ENCODE assay signal across 13 mouse cellular contexts in the genomic region with DNA sequence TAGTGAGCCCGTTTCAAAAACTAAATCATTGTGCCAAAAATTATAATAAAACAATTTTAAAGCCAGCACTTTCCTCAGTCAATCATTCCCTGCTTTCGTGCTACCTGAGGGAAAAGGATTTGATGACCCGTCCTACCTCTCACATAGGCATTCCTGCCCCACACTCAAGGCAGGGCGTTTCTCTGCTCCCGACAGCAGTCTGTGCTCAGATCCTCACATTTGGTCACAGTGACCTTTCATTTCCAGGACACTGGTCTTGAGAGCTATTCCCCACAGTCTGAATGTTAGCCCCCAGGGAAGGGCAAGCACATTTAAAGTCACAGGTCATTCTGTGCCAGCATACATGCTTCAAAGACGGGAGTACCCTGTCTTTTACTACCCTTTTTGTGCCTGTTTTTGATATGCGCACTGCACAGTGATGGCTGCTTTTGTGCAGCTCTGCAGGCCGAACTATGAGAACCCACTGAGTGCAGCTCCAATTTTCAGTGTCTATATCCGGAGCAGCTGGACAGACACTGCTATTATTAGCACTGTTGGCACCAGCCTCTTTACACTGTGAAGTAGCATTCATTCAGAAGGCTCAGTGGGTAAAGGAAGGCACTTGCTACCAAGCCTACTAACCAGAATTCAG. TPM values are rescaled to one million over a fixed set of nuclear protein-coding genes. Genes with fewer than 3 reads are reported as not detected.
DNase-seq lines count a peak whose midpoint lies in the region; ATAC-seq and TF ChIP-seq lines count a peak whose summit lies in the region.
"Had no signal": no experiment of that assay in that cellular context is flagged by ENCODE, and none has a peak within 500 bp of the region (broad histone marks: within the 10 kb centered on the region; RNA-seq: fewer than 3 reads in every experiment).

No protein-coding gene starts in this region.

- ATAC-seq in forebrain, embryonic 16.5 days = peak; percentile 57
- no peak for ATAC-seq in forebrain, embryonic 12.5 days (ENCODE audit: low FRiP score)
- ATAC-seq in lung, embryonic 14.5 days (ENCODE audit: insufficient read depth) = 0 out of 2 replicates have a peak, but pooled peaks have one; percentile 28
- no peak for ATAC-seq in intestine, postnatal 0 days
- ATAC-seq: activated CD4-positive, CD25-positive, alpha-beta regulatory T cell, adult 4 months had no signal

- H3K79me2 ChIP-seq in heart, adult 2 months (replicated peaks; ENCODE audit: control insufficient read depth, insufficient read depth, low read length) = no peaks in the 10 kb centered on the region

- no peak for DNase-seq in lung, embryonic 14.5 days
- DNase-seq in lung, postnatal 14 days = no peak
- DNase-seq in heart, adult 2 months = peak; percentile 25 to 49
- DNase-seq in left cerebral cortex, postnatal 14 days (ENCODE audit: low spot score in 2 of 2) = peak; percentile 33 to 55
- DNase-seq in thymus, postnatal 25 days = no peak
- DNase-seq: cerebellum, adult 18-20 months; kidney, postnatal 14 days; spleen, adult 18-20 months had no signal

- intact Hi-C loops in heart, adult 2 months (cut with DNase I) = no loop called here
- intact Hi-C loops in left cerebral cortex, postnatal 14 days (cut with DNase I) = no loop called here

- TF ChIP-seq EP300 in heart, adult 2 months (IDR thresholded peaks at IDR 0.05; ENCODE audit: insufficient read depth, low read depth, low read length) = no peak

- TF ChIP-seq POLR2A in heart, adult 2 months (IDR thresholded peaks at IDR 0.05; ENCODE audit: insufficient read depth, low read depth, low read length) = peak; percentile 61

- no peak overlapping the region for H3K4me2 ChIP-seq in forebrain, embryonic 16.5 days (ENCODE audit: low read length)
- H3K4me2 ChIP-seq in forebrain, embryonic 12.5 days = no peak overlapping the region
- no peak overlapping the region for H3K4me2 ChIP-seq in lung, embryonic 14.5 days
- H3K4me2 ChIP-seq in intestine, postnatal 0 days (replicated peaks; ENCODE audit: low read depth) = no peak overlapping the region
- H3K4me2 ChIP-seq: hindbrain, embryonic 12.5 days had no signal

- no peak overlapping the region for H3K27ac ChIP-seq in forebrain, embryonic 16.5 days (ENCODE audit: low read length)
- no peak overlapping the region for H3K27ac ChIP-seq in forebrain, embryonic 12.5 days
- H3K27ac ChIP-seq in lung, embryonic 14.5 days (ENCODE audit: low read depth) = no peak overlapping the region
- H3K27ac ChIP-seq in heart, adult 2 months = peak overlapping the region; percentile 84
- no peak overlapping the region for H3K27ac ChIP-seq in intestine, postnatal 0 days (ENCODE audit: low read depth, low read length)
- H3K27ac ChIP-seq: hindbrain, embryonic 12.5 days had no signal

- no peak for TF ChIP-seq CTCF in lung, embryonic 14.5 days (IDR thresholded peaks at IDR 0.05; ENCODE audit: low read depth)
- no peak for TF ChIP-seq CTCF in heart, adult 2 months (IDR thresholded peaks at IDR 0.05)
- TF ChIP-seq CTCF in intestine, postnatal 0 days (IDR thresholded peaks at IDR 0.05; ENCODE audit: low read depth) = no peak

- no peak overlapping the region for H3K9ac ChIP-seq in forebrain, embryonic 16.5 days (replicated peaks; ENCODE audit: low read depth, low read length)
- no peak overlapping the region for H3K9ac ChIP-seq in forebrain, embryonic 12.5 days
- no peak overlapping the region for H3K9ac ChIP-seq in lung, embryonic 14.5 days
- peak overlapping the region; percentile 49; the same call in 1 of the 2 replicates for H3K9ac ChIP-seq in heart, adult 2 months (ENCODE audit: low read depth, low read length)
- no peak overlapping the region for H3K9ac ChIP-seq in intestine, postnatal 0 days (ENCODE audit: low read depth, low read length)
- H3K9ac ChIP-seq: hindbrain, embryonic 12.5 days had no signal

- no peaks in the 10 kb centered on the region for H3K27me3 ChIP-seq in forebrain, embryonic 16.5 days (replicated peaks; ENCODE audit: control insufficient read depth, insufficient read depth, low read length)
- no peaks in the 10 kb centered on the region for H3K27me3 ChIP-seq in forebrain, embryonic 12.5 days
- H3K27me3 ChIP-seq in lung, embryonic 14.5 days (ENCODE audit: insufficient read depth, low read length) = no peaks in the 10 kb centered on the region
- no peaks in the 10 kb centered on the region for H3K27me3 ChIP-seq in heart, adult 2 months (ENCODE audit: control insufficient read depth, insufficient read depth, low read length)
- no peaks in the 10 kb centered on the region for H3K27me3 ChIP-seq in intestine, postnatal 0 days (replicated peaks; ENCODE audit: control insufficient read depth, insufficient read depth, low read length)
- H3K27me3 ChIP-seq: hindbrain, embryonic 12.5 days had no signal

- no peaks in the 10 kb centered on the region for H3K36me3 ChIP-seq in forebrain, embryonic 16.5 days (ENCODE audit: control insufficient read depth, insufficient read depth)
- no peaks in the 10 kb centered on the region for H3K36me3 ChIP-seq in forebrain, embryonic 12.5 days (replicated peaks)
- no peaks in the 10 kb centered on the region for H3K36me3 ChIP-seq in lung, embryonic 14.5 days (ENCODE audit: insufficient read depth)
- H3K36me3 ChIP-seq in heart, adult 2 months (ENCODE audit: control insufficient read depth, insufficient read depth, low read length) = no peaks in the 10 kb centered on the region
- no peaks in the 10 kb centered on the region for H3K36me3 ChIP-seq in intestine, postnatal 0 days (ENCODE audit: control insufficient read depth, insufficient read depth)
- H3K36me3 ChIP-seq: hindbrain, embryonic 12.5 days had no signal

- 71% methylated on average over 9 of the region's 9 CpGs for WGBS in forebrain, embryonic 16.5 days
- WGBS in forebrain, embryonic 12.5 days = 80% methylated on average over 9 of the region's 9 CpGs
- WGBS in lung, embryonic 14.5 days = 72% methylated on average over 9 of the region's 9 CpGs
- 54% methylated on average over 9 of the region's 9 CpGs for WGBS in heart, adult 2 months
- 86% methylated on average over 9 of the region's 9 CpGs for WGBS in intestine, postnatal 0 days

- H3K4me3 ChIP-seq in forebrain, embryonic 16.5 days (replicated peaks; ENCODE audit: low read length) = no peak overlapping the region
- H3K4me3 ChIP-seq in forebrain, embryonic 12.5 days (replicated peaks) = no peak overlapping the region
- no peak overlapping the region for H3K4me3 ChIP-seq in lung, embryonic 14.5 days (ENCODE audit: low read depth, low read length)
- peak overlapping the region; percentile 7 for H3K4me3 ChIP-seq in heart, adult 2 months
- no peak overlapping the region for H3K4me3 ChIP-seq in intestine, postnatal 0 days (ENCODE audit: low read depth, low read length)
- H3K4me3 ChIP-seq: hindbrain, embryonic 12.5 days had no signal

- no peaks in the 10 kb centered on the region for H3K9me3 ChIP-seq in forebrain, embryonic 16.5 days (ENCODE audit: control insufficient read depth, low read length)
- no peaks in the 10 kb centered on the region for H3K9me3 ChIP-seq in forebrain, embryonic 12.5 days
- no peaks in the 10 kb centered on the region for H3K9me3 ChIP-seq in lung, embryonic 14.5 days (ENCODE audit: low read depth, low read length)
- no peaks in the 10 kb centered on the region for H3K9me3 ChIP-seq in intestine, postnatal 0 days (ENCODE audit: control insufficient read depth)
- H3K9me3 ChIP-seq: hindbrain, embryonic 12.5 days had no signal

- no peaks in the 10 kb centered on the region for H3K4me1 ChIP-seq in forebrain, embryonic 16.5 days (replicated peaks; ENCODE audit: control insufficient read depth, insufficient read depth, low read length)
- no peaks in the 10 kb centered on the region for H3K4me1 ChIP-seq in forebrain, embryonic 12.5 days
- H3K4me1 ChIP-seq in lung, embryonic 14.5 days (ENCODE audit: insufficient read depth) = no peaks in the 10 kb centered on the region
- no peaks in the 10 kb centered on the region; the same call in 1 of the 2 replicates for H3K4me1 ChIP-seq in heart, adult 2 months (ENCODE audit: control insufficient read depth, insufficient read depth, low read length)
- H3K4me1 ChIP-seq in intestine, postnatal 0 days (replicated peaks; ENCODE audit: control insufficient read depth, insufficient read depth, low read length) = no peaks in the 10 kb centered on the region
- H3K4me1 ChIP-seq: hindbrain, embryonic 12.5 days had no signal

RNA-seq across cellular contexts. Expression of a gene that starts 26.3 kb away (rescaled TPM):
- 184 and 188 TPM in 2 replicates for polyA plus RNA-seq in forebrain, embryonic 16.5 days (2015; fragmentation: Nextera tagmentation; extraction: Ambion mirVana)
- polyA plus RNA-seq in forebrain, embryonic 12.5 days (2016; fragmentation: Nextera tagmentation; extraction: Ambion mirVana) = 108 and 120 TPM in 2 replicates
- polyA plus RNA-seq in lung, embryonic 14.5 days (2014; fragmentation: Nextera tagmentation; extraction: Ambion mirVana) = 20.2 and 22.6 TPM in 2 replicates
- total RNA-seq in heart, adult 2 months (2021) = 10 to 100 TPM; 40.5 to 43.8 TPM
- polyA plus RNA-seq in heart, adult 2 months (2012; rRNA removed) = 13.8 and 34.4 TPM in 2 replicates
- total RNA-seq in left cerebral cortex, postnatal 14 days (2021) = 10 to 100 TPM; 81.3 to 84.9 TPM
- polyA plus RNA-seq in intestine, postnatal 0 days (2015; fragmentation: Nextera tagmentation; extraction: Ambion mirVana) = 55.9 and 56.0 TPM in 2 replicates

Comparison
In these comparisons a context has a peak if more than half of its experiments do, and no peak if none do; other contexts are left out.
1. ATAC-seq: peak in forebrain, embryonic 16.5 days (single experiment) and lung, embryonic 14.5 days (single experiment); none in forebrain, embryonic 12.5 days (single experiment) and intestine, postnatal 0 days (single experiment).
2. DNase-seq: peak in heart, adult 2 months (2 of 2) and left cerebral cortex, postnatal 14 days (2 of 2); none in lung, embryonic 14.5 days (single experiment), lung, postnatal 14 days (single experiment) and thymus, postnatal 25 days (single experiment).